In genomic region chr19:29354895-29355877, GRCm38 (mm10) we compare ENCODE assay signal across 1 mouse cellular context.
TF ChIP-seq lines count a peak whose summit lies in the region.

No protein-coding gene starts in this region.

TF ChIP-seq in C2C12, 6 proteins besides CTCF, POLR2A, EP300 and RAD21 (continued from another document):
- TF ChIP-seq USF1 (IDR thresholded peaks at IDR 0.05; ENCODE audit: low read depth) (no peak), MYOG (IDR thresholded peaks at IDR 0.05; ENCODE audit: control insufficient read depth, extremely low read depth, insufficient read length) (no peak), MYOD1 (IDR thresholded peaks at IDR 0.05; ENCODE audit: control insufficient read depth, insufficient read length, low read depth) (no peak), CEBPB (IDR thresholded peaks at IDR 0.05; ENCODE audit: low read depth) (no peak)
TF ChIP-seq in C2C12: peak in this region for 0.
